Mouse (Mus musculus) myocyte (in vitro differentiated cells): ENCODE measurements around the gene 4930548H24Rik.

Source experiments
- CEBPB ChIP-seq: IDR thresholded peaks from 2 replicates; pipeline ENCODE4 v1.6.1; 2011; ENCODE audit warnings: mild to moderate bottlenecking, moderate library complexity; ENCODE audit not compliant: poor library complexity, insufficient read depth, severe bottlenecking
- MAX ChIP-seq: IDR thresholded peaks from one replicate; pipeline ENCODE4 v1.6.1; 2011; ENCODE audit warnings: low read depth, mild to moderate bottlenecking, control low read depth
- POLR2A ChIP-seq: IDR thresholded peaks from one replicate; pipeline ENCODE4 v1.6.1; 2011; ENCODE audit warnings: low read depth, mild to moderate bottlenecking, control low read depth, moderate library complexity; ENCODE audit not compliant: insufficient read length
- REST ChIP-seq: IDR thresholded peaks from one replicate; pipeline ENCODE4 v1.6.1; 2011; ENCODE audit warnings: mild to moderate bottlenecking, control low read depth, moderate library complexity; ENCODE audit not compliant: insufficient read depth, insufficient read length
- TCF12 ChIP-seq: IDR thresholded peaks from one replicate; pipeline ENCODE4 v1.6.1; 2011; ENCODE audit warnings: mild to moderate bottlenecking, control low read depth; ENCODE audit not compliant: poor library complexity, insufficient read depth, severe bottlenecking
- TCF3 ChIP-seq: IDR thresholded peaks from one replicate; pipeline ENCODE4 v1.6.1; 2011; ENCODE audit warnings: low read depth, control low read depth; ENCODE audit not compliant: insufficient read length

DNA sequence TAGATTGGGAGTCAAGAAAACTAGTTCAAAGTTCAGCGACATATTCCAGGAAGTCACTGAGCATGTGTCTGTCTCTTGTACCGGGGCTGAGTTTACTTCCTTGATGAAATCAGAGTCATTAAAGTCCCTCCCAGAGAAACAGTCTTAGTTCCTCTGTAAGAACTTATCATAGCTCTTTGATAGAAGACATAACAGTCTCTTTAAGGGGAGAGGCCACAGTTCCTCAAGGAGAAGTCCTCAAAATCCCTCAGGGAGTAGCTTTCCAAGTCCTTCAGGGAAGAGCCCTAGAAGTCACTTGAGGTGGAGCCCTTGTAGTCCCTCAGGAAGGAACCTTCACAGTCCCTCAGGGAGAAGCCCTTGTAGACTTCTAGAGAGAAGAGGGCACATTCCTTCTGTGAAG, 34.2 kb upstream of the 4930548H24Rik start:
- TF ChIP-seq TCF3 (no peak), MAX (no peak), POLR2A (no peak), TCF12 (no peak), CEBPB (no peak), REST (no peak)
